Mouse (Mus musculus) megakaryocyte, adult 5-6 weeks (primary cell): ENCODE results near the gene Skint11. TPM values are rescaled to one million over a fixed set of nuclear protein-coding genes. Genes with fewer than 3 reads are reported as not detected.
"Not testable (repeated sequence)": the region's sequence is repeated elsewhere in the genome, so short reads cannot be mapped to it uniquely, and the experiment has no call there.

Experiments
- ATAC-seq: 2 replicates; pipeline ENCODE4 v1.8.0; 2016; ENCODE audit warnings: mild to moderate bottlenecking, inconsistent platforms; ENCODE audit not compliant: poor library complexity, severe bottlenecking
- total RNA-seq, 2 experiments: library from RNA; stranded (forward) in 1 of 2; stranded (reverse) in 1 of 2; fragments of 153-499, 151-499 nt in 1 of 2; fragments of 221-1000, 200-1000 nt in 1 of 2; gene quantifications; 2 replicates each; pipeline versions ENCODE4 v1.2.3 to v1.2.4; 2015 to 2017

The Skint11 gene
- total RNA-seq (2015) (not detected in 2 replicates), total RNA-seq (2017) (not detected in 2 replicates)

DNA sequence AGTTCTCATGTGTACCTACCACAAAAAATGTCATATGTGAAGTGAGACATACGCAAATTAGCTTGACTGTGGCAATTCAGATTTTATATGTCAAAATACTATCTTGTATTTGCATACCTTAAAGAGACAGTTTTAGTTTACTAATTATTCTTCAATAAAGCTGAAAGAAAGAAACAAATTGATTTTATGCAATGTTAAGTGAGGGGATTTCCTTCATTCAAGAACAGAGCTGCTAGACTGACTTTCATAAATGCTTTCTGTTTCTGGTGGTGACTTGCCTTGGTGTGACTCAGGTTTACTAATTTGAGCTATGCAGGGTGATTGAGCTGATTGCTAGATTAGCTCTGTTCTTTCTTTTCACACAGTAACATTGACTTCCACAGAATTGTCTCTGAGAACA, at the start of gene Skint11:
Skint11 (plus strand) TSS at position 301 of the 400 bp plus-strand sequence.
- ATAC-seq, result no peak

DNA sequence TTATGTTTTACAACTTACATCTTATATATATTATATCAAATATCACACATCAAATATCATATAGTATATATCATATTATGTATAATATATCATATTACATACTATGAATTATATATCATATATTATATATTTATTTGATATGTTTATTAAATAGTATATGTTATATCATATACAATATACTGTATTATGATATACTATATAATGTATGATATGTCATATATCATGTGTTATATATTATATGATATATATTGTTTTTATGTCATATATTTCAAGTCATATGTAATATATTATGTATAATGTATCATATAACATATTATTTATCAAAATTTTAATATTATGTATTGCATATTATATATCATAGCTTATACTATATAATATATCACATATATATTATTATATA, 2.0 kb upstream of the Skint11 start:
- no peak for ATAC-seq

DNA sequence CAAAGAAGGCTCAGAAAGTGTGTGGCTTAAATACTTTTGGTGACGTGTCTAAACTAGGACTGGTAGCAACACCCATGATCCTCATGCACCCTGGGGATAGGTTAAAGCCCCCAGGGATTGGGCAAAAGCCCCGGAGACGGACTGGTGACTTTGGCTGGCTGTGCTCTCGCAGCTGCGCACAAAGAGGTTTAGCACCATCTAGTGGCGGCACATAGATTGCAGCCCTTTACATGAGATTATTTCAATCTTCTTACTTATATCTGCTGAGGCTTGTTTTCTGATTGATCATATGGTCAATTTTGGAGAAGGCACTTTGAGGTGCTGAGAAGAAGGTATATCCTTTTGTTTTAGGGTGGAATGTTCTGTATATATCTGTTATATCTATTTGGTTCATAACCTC, 9.7 kb downstream of the Skint11 start:
- ATAC-seq, result not testable (repeated sequence)

DNA sequence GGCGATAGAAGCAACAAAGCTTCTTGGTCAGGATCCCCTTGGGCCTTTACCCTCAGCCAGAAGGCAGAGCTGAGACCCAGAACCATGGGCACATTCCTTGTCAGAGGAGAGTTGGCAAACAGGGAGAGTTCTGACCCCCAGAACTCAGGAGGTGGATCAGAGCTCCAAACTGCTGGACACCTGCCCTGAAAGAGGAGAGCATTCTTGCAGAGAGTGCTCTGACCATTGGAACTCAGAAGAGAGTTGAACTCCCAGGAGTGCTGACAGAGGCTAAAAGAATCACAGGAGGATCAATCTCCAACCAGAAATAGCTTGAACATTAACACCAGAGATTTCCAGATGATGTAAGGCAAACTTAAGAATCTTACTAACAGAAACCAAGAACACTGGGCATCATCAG, 93.7 kb downstream of the Skint11 start:
- not testable (repeated sequence) for ATAC-seq

Other genes starting within 250 kb of the Skint11 start
- gene Skint5, start 163.9 kb upstream of the Skint11 start, total RNA-seq (2015), result not detected in 2 replicates
- not detected in 2 replicates for gene Skint5, start 163.9 kb upstream of the Skint11 start, total RNA-seq (2017)
- gene Trabd2b, start 243.3 kb downstream of the Skint11 start, total RNA-seq (2015), result not detected in 2 replicates
- under 0.01 TPM in 1 of 2 replicates, not detected in the other for gene Trabd2b, start 243.3 kb downstream of the Skint11 start, total RNA-seq (2017)